Mouse (Mus musculus): ENCODE measurements around the gene Fstl3. TPM values are rescaled to one million over a fixed set of nuclear protein-coding genes. Genes with fewer than 3 reads are reported as not detected.
A peak's percentile ranks its signal among the peaks of the same experiment; 100 is the strongest.

The Fstl3 gene
- polyA plus RNA-seq, 1 experiment from 2014 or later: 21.9 TPM

DNA sequence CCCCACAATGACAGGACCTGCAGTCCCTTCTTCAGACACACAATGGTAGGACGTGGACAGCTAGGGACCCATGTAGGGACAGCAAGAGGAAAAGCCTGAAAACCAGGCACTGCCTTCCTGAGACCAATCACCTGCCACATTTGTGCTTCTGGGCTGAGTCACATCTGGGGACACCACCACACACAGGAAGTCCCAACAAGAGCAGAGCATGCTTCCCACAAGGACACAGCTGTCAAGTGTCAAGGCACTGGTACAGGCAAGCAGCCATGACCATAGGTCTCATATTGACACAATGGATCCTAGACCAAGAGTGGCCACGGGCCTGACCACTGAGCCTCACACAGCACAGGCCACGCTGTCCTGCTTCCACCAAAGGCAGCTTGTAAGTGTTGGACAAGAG, 14.2 kb upstream of the Fstl3 start:
- ATAC-seq (ENCODE audit: insufficient number of reproducible peaks, low FRiP score): no peak
- Histone ChIP-seq H3K27me3 (replicated peaks) (no peaks in the 10 kb centered on the region), H3K9ac (0 out of 2 replicates have a peak overlapping the region, but pooled peaks have one; percentile 7), H3K4me3 (no peak overlapping the region), H3K27ac (ENCODE audit: poor library complexity, severe bottlenecking) (no peak overlapping the region), H3K4me1 (replicated peaks) (peaks cover 35% of the 10 kb centered on the region), H3K9me3 (replicated peaks) (no peaks in the 10 kb centered on the region), H3K36me3 (peaks cover 44% of the 10 kb centered on the region), H3K4me2 (no peak overlapping the region)
- 87% methylated on average over 3 of the region's 3 CpGs for WGBS

DNA sequence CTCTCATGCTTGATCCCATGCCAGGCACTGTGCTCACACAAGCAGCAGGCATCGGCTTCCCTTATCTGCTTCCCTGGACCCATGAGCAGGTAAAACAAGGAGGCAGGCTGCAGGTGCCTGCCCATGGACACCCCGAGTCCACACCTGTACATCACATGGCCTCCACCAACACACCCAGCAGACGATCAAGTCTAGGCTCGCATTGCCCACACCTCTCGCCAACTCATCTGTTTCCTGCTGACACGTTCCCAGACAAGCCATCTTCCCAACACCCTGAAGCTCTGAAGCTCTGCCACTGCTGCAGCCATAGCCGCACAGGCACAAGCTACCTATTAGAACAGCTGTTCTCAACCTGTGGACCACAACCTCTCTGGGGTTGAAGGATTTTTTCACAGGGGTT, 12.8 kb upstream of the Fstl3 start:
- Histone ChIP-seq H3K27ac (ENCODE audit: poor library complexity, severe bottlenecking) (no peak overlapping the region), H3K4me3 (no peak overlapping the region), H3K4me2 (no peak overlapping the region), H3K9me3 (replicated peaks) (no peaks in the 10 kb centered on the region), H3K4me1 (replicated peaks) (peaks cover 39% of the 10 kb centered on the region), H3K27me3 (replicated peaks) (no peaks in the 10 kb centered on the region), H3K9ac (peak overlapping the region; percentile 49; the same call in 1 of the 2 replicates), H3K36me3 (peaks cover 31% of the 10 kb centered on the region)
- 81% methylated on average over 7 of the region's 7 CpGs for WGBS
- ATAC-seq (ENCODE audit: insufficient number of reproducible peaks, low FRiP score): no peak

DNA sequence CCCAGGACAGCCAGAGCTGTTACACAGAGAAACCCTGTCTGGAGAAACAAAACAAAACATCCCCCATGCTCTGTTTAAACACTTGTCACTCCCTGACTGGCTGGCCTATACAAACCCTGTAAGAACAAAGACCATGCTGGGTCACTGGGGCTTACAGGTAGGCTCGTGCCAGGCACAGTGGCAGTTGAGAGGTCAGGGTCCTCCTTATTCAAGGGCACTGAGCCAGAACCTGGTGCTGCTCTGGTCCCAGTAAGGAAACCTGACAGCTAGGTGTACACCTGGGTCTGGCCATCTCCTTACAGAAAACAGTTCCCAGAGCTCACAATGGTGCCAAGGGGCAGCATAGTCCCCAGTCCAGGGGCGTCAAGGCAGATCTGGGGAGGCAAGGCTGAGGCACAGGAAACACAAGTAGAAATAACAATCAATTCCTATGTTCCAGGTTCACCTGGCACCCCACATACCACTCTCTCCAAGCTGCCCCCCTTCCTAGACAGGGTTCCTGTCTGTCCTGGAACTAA, 11.8 kb upstream of the Fstl3 start:
- H3K4me1 ChIP-seq (replicated peaks): peaks cover 39% of the 10 kb centered on the region
- peak overlapping the region; percentile 89 for H3K4me3 ChIP-seq
- H3K27me3 ChIP-seq (replicated peaks): 0 out of 2 replicates have a peak, but pooled peaks cover under 1% of the 10 kb centered on the region
- 82% methylated on average over 2 of the region's 2 CpGs for WGBS
- no peak for ATAC-seq (ENCODE audit: insufficient number of reproducible peaks, low FRiP score)
- H3K27ac ChIP-seq (ENCODE audit: poor library complexity, severe bottlenecking): no peak overlapping the region
- H3K36me3 ChIP-seq: peaks cover 22% of the 10 kb centered on the region
- no peaks in the 10 kb centered on the region for H3K9me3 ChIP-seq (replicated peaks)
- H3K9ac ChIP-seq: peak overlapping the region; percentile 94; the same call in 1 of the 2 replicates
- H3K4me2 ChIP-seq: peak overlapping the region; percentile 81

DNA sequence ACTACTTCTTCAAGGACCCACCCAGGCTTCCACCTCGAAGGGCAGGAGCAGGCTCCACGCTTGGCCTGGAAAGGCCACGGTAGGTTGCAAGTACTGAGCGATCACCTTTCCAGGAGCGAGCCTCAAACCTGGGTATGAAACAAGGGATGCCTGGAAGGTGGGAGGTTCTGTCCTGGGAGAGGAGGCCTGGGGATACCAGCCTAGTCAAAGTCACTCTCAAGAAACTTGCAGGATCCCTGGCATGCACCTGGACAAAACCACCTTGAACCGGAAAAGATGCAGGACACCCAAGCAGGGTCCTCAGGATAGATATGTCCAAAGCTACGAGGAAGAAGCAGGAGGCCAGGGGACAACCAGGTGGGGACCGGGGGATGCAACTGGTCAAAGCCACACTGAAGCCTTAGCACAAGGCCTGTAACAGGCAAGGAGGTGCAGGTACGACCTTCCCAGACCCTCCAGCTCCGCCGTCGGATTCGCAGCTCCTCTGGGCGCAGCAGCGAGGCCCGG, 11.0 kb upstream of the Fstl3 start:
- WGBS: 7% methylated on average over 16 of the region's 16 CpGs

DNA sequence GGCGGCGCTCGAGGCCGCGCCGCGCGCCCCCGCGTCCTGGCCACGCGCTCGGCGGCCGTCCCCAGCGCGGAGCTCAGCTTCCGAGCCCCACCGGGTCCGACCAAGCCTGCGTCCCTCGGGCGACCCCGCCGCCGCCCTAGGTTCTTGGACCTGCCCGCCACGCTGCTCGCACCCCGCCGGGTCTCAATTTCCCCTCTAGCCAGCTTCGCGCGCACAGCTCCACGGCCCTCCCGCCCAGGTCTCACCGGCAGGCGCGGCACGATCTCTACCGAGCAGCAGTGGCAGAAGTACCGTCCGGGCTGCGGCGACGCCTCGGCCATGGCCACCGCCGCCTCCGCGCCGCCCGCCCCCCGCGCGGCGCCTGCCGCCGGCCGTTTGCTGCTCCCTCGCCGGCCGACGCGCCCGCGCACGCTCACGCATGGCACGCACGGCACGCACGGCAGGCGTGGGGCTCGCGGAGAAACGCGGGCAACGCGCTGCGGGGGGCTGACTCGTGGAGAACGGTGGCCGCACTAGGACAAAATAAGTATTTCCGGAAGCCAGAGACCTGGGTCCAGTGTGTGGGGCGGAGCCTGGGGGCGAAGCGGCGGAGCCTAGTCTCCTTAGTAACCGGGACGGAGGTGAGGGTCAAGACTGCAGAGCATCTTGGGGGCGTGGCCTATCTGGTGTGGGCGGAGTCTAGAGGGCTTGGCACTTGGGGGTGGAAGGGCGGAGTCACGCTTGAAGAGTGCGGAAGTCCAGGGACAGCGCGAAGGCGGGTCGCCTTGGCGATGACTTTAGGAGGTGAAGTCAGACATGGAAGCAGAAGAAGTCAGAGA, 10.4 kb upstream of the Fstl3 start, which contains the start of gene Rnf126:
TSS of gene Rnf126 (minus strand) at position 445 of the 818 bp plus-strand sequence.
- H3K27me3 ChIP-seq (replicated peaks): 0 out of 2 replicates have a peak, but pooled peaks cover 5% of the 10 kb centered on the region
- WGBS: under 1% methylated on average over 99 of the region's 101 CpGs
- H3K4me1 ChIP-seq (replicated peaks): peaks cover 39% of the 10 kb centered on the region
- peak within 1 kb of the TSS; percentile 94 for H3K9ac ChIP-seq
- H3K4me3 ChIP-seq: peak within 1 kb of the TSS; percentile 89
- H3K27ac ChIP-seq (ENCODE audit: poor library complexity, severe bottlenecking): peak within 1 kb of the TSS; percentile 91
- peak; percentile 94 for ATAC-seq (ENCODE audit: insufficient number of reproducible peaks, low FRiP score)
- H3K36me3 ChIP-seq: peaks cover 8% of the 10 kb centered on the region
- no peaks in the 10 kb centered on the region for H3K9me3 ChIP-seq (replicated peaks)
- peak within 1 kb of the TSS; percentile 81 for H3K4me2 ChIP-seq

More for the DNA sequence above, 11.0 kb upstream of the Fstl3 start:
- Histone ChIP-seq H3K4me3 (peak overlapping the region; percentile 89), H3K9ac (peak overlapping the region; percentile 94), H3K27me3 (replicated peaks) (0 out of 2 replicates have a peak, but pooled peaks cover 5% of the 10 kb centered on the region), H3K4me2 (peak overlapping the region; percentile 81), H3K36me3 (peaks cover 15% of the 10 kb centered on the region), H3K27ac (ENCODE audit: poor library complexity, severe bottlenecking) (peak overlapping the region; percentile 91), H3K9me3 (replicated peaks) (no peaks in the 10 kb centered on the region), H3K4me1 (replicated peaks) (peaks cover 39% of the 10 kb centered on the region)
- no peak for ATAC-seq (ENCODE audit: insufficient number of reproducible peaks, low FRiP score)

- peak; percentile 75 for ATAC-seq (ENCODE audit: insufficient number of reproducible peaks, low FRiP score)
- peak overlapping the region; percentile 64 for H3K9ac ChIP-seq
- peak overlapping the region; percentile 89 for H3K4me3 ChIP-seq
- 0 out of 2 replicates have a peak, but pooled peaks cover 5% of the 10 kb centered on the region for H3K27me3 ChIP-seq (replicated peaks)
- peak overlapping the region; percentile 85 for H3K27ac ChIP-seq (ENCODE audit: poor library complexity, severe bottlenecking)
- 0 out of 2 replicates have a peak, but pooled peaks cover 5% of the 10 kb centered on the region for H3K9me3 ChIP-seq (replicated peaks)
- H3K4me2 ChIP-seq: peak overlapping the region; percentile 81
- H3K4me1 ChIP-seq (replicated peaks): peaks cover 39% of the 10 kb centered on the region
- H3K36me3 ChIP-seq: no peaks in the 10 kb centered on the region
- 10% methylated on average over 40 of the region's 40 CpGs for WGBS
Observed at GRCm38 (mm10) chr10:79767372-79768244, 9.5 kb upstream of the Fstl3 start.

GRCm38 (mm10) chr10:79768400-79768799, 8.7 kb upstream of the Fstl3 start:
- H3K9me3 ChIP-seq (replicated peaks): 0 out of 2 replicates have a peak, but pooled peaks cover 5% of the 10 kb centered on the region
- WGBS: 1% methylated on average over 5 of the region's 5 CpGs
- no peak overlapping the region for H3K9ac ChIP-seq
- no peak overlapping the region for H3K27ac ChIP-seq (ENCODE audit: poor library complexity, severe bottlenecking)
- H3K4me1 ChIP-seq (replicated peaks): peaks cover 34% of the 10 kb centered on the region
- no peaks in the 10 kb centered on the region for H3K36me3 ChIP-seq
- H3K4me2 ChIP-seq: no peak overlapping the region
- no peak for ATAC-seq (ENCODE audit: insufficient number of reproducible peaks, low FRiP score)
- H3K27me3 ChIP-seq (replicated peaks): 0 out of 2 replicates have a peak, but pooled peaks cover 5% of the 10 kb centered on the region
- H3K4me3 ChIP-seq: no peak overlapping the region

DNA sequence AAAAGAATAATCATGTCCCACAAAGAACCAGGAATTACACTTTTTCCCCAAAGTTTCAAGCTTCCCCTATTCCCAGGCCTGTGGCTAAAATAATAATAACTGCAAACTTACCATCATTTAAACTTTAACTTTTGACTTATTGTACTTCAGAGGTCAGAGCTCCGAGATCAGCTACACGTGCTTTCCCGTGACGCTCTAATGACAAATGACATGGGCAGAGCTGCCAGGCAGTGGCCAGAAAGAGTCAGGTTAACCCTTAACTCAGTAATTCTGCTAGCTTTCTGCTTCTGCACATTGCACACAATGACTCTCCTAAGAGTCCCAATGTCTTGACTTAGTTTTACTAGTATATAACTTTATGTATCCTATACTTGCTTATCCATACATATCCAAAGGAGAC, 7.7 kb upstream of the Fstl3 start:
- H3K4me2 ChIP-seq: no peak overlapping the region
- WGBS: 60% methylated on average over 4 of the region's 4 CpGs
- no peak overlapping the region for H3K4me3 ChIP-seq
- H3K9ac ChIP-seq: no peak overlapping the region
- peaks cover 24% of the 10 kb centered on the region for H3K4me1 ChIP-seq (replicated peaks)
- H3K27ac ChIP-seq (ENCODE audit: poor library complexity, severe bottlenecking): no peak overlapping the region
- 0 out of 2 replicates have a peak, but pooled peaks cover 5% of the 10 kb centered on the region for H3K9me3 ChIP-seq (replicated peaks)
- no peaks in the 10 kb centered on the region for H3K36me3 ChIP-seq
- ATAC-seq (ENCODE audit: insufficient number of reproducible peaks, low FRiP score): no peak
- H3K27me3 ChIP-seq (replicated peaks): 0 out of 2 replicates have a peak, but pooled peaks cover 5% of the 10 kb centered on the region

DNA sequence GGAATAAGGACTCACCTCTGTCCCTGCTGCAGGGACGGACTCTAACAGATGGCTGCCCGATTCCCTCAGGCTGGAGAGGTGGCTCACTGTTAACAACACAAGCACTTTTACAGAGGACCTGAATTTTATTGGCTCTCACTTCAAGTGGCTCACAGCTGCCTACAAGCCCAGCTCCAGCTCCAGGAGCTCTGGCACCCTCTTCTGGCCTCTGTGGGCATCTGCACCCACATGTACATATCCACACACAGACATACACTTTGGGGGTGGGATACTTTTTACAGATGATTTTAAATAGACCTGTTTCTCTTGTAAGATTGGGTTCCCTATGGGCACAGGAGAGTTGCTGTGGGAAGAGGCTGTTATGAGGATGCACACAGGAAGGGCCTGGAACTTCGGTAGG, 4.8 kb upstream of the Fstl3 start:
- no peak overlapping the region for H3K9ac ChIP-seq
- no peak for ATAC-seq (ENCODE audit: insufficient number of reproducible peaks, low FRiP score)

DNA sequence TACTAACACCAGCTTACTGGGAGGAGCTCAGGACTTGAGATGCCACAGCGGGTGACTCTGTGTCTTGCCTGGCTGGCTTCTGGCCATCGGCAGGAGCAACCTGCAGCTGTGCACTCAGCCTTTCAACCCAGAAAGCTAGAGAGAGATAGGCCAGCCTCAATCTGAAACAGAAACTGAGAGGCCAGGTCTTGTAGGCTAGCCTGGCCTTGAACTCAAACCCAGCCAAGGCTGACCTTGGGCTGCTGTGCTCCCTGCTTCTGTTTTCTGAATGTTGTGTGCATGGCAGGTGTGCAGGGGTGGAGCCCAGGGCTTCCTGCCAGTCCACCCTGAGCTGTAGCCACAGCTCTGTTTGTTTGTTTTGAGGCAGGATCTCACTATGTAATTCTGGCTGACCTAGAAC, 3.9 kb upstream of the Fstl3 start:
- no peak for ATAC-seq (ENCODE audit: insufficient number of reproducible peaks, low FRiP score)
- WGBS: 84% methylated on average over 2 of the region's 2 CpGs
- Histone ChIP-seq H3K9ac (no peak overlapping the region), H3K4me2 (no peak overlapping the region), H3K4me1 (replicated peaks) (peaks cover 15% of the 10 kb centered on the region), H3K27ac (ENCODE audit: poor library complexity, severe bottlenecking) (no peak overlapping the region), H3K27me3 (replicated peaks) (0 out of 2 replicates have a peak, but pooled peaks cover 10% of the 10 kb centered on the region), H3K4me3 (no peak overlapping the region), H3K9me3 (replicated peaks) (peaks cover 10% of the 10 kb centered on the region), H3K36me3 (no peaks in the 10 kb centered on the region)

More for the DNA sequence above, 4.8 kb upstream of the Fstl3 start:
- H3K4me3 ChIP-seq: no peak overlapping the region
- WGBS: 88% methylated on average over 3 of the region's 3 CpGs
- H3K4me2 ChIP-seq: no peak overlapping the region
- peaks cover 10% of the 10 kb centered on the region for H3K9me3 ChIP-seq (replicated peaks)
- peaks cover 12% of the 10 kb centered on the region for H3K4me1 ChIP-seq (replicated peaks)
- no peaks in the 10 kb centered on the region for H3K36me3 ChIP-seq
- 0 out of 2 replicates have a peak, but pooled peaks cover 10% of the 10 kb centered on the region for H3K27me3 ChIP-seq (replicated peaks)
- no peak overlapping the region for H3K27ac ChIP-seq (ENCODE audit: poor library complexity, severe bottlenecking)

All from heart, embryonic 12.5 days (tissue).